Mouse (Mus musculus) monocyte, adult 59 days (primary cell): ENCODE data around the gene Gm14410. TPM values are rescaled to one million over a fixed set of nuclear protein-coding genes. Genes with fewer than 3 reads are reported as not detected.

ENCODE experiments used
- total RNA-seq, 2 experiments: library from RNA; stranded (reverse); gene quantifications; one replicate each; pipeline ENCODE4 v1.2.4; 2023

The Gm14410 gene
- total RNA-seq: 1 to 10 TPM; 3.2 to 6.5 TPM

GRCm38 (mm10) chr2:177206341-177206740 is at the start of gene Gm14410:
TSS of gene Gm14410 (minus strand) at chr2:177206421.

Other genes with a start within 250 kb of the Gm14410 start
- 1 to 10 TPM; 2.4 to 3.5 TPM for gene Gm14419, start 205.5 kb downstream of the Gm14410 start, total RNA-seq
- gene Gm14401, start 132.1 kb downstream of the Gm14410 start, total RNA-seq: not detected
- under 1 TPM in 1 of 2 experiments, not detected in 1; 0.86 TPM for gene Gm14409, start 60.6 kb upstream of the Gm14410 start, total RNA-seq
- gene Gm14412, start 117.9 kb upstream of the Gm14410 start, total RNA-seq: not detected
- 1 to 10 TPM in 1 of 2 experiments, under 1 TPM in 1; 0.50 to 2.9 TPM for gene Gm14418, start 191.9 kb upstream of the Gm14410 start, total RNA-seq